Mouse (Mus musculus) forebrain, embryonic 11.5 days (tissue): ENCODE measurements around the gene Eps8l2. TPM values are rescaled to one million over a fixed set of nuclear protein-coding genes. Genes with fewer than 3 reads are reported as not detected.

ENCODE experiments used
- ATAC-seq: fragments of 200-750 bp; cut with Nextera tagmentation; replicated peaks from 2 replicates; pipeline ENCODE4 v1.8.0; 2017; ENCODE audit warnings: moderate TSS enrichment; ENCODE audit not compliant: low FRiP score
- DNase-seq: peaks from one replicate; pipeline ENCODE4 v3.0.0-alpha.2; 2017; ENCODE audit warnings: low spot score
- H3K27ac ChIP-seq: fragments of 300-500 bp; sonication (generic); 2 replicates; pipeline ENCODE4 v1.5.1; 2014; ENCODE audit warnings: low read depth, low read length
- H3K27me3 ChIP-seq: fragments of 300-500 bp; sonication (generic); 2 replicates; pipeline ENCODE4 v1.6.1; 2014; ENCODE audit warnings: mild to moderate bottlenecking, low read length, mixed read lengths; ENCODE audit not compliant: control insufficient read depth, insufficient read depth
- H3K36me3 ChIP-seq: fragments of 300-500 bp; sonication (generic); 2 replicates; pipeline ENCODE4 v1.6.1; 2014; ENCODE audit warnings: mild to moderate bottlenecking, low read length, moderate library complexity, mixed read lengths; ENCODE audit not compliant: control insufficient read depth, insufficient read depth
- H3K4me1 ChIP-seq: fragments of 300-500 bp; sonication (generic); replicated peaks from 2 replicates; pipeline ENCODE4 v1.6.1; 2014; ENCODE audit warnings: low read length, mixed read lengths; ENCODE audit not compliant: control insufficient read depth, insufficient read depth
- H3K4me2 ChIP-seq: fragments of 300-500 bp; sonication (generic); 2 replicates; pipeline ENCODE4 v1.6.1; 2014; ENCODE audit warnings: low read depth, mild to moderate bottlenecking, low read length, moderate library complexity, mixed read lengths; ENCODE audit not compliant: severe bottlenecking
- H3K4me3 ChIP-seq: fragments of 300-500 bp; sonication (generic); 2 replicates; pipeline ENCODE4 v1.5.1; 2014; ENCODE audit warnings: low read depth, low read length
- H3K9ac ChIP-seq: fragments of 300-500 bp; sonication (generic); 2 replicates; pipeline ENCODE4 v1.6.1; 2014; ENCODE audit warnings: low read length
- H3K9me3 ChIP-seq: fragments of 300-500 bp; sonication (generic); 2 replicates; pipeline ENCODE4 v1.6.1; 2016; ENCODE audit warnings: low read length, mixed read lengths; ENCODE audit not compliant: control insufficient read depth
- WGBS: fragments of 180-500 bp; shearing (Covaris S2); extraction: QIAGEN DNeasy Blood & Tissue Kit; methylation state at CpG from one replicate; pipeline ENCODE4 v1.1.7; 2014; 5-methylcytosine and 5-hydroxymethylcytosine counted together
- polyA plus RNA-seq: library from polyadenylated mRNA; unstranded; fragments of >200 nt; fragmentation: Nextera tagmentation; extraction: Ambion mirVana; gene quantifications from 2 replicates; pipeline ENCODE4 v1.2.1, GENCODE M21; 2014

Eps8l2 gene
- polyA plus RNA-seq, 1 experiment from 2014 or later = 2.5 TPM

GRCm38 (mm10) chr7:141381068-141381835 is 42.6 kb downstream of the Eps8l2 start:
- 76% methylated on average over 4 of the region's 4 CpGs for WGBS
- no peak overlapping the region for H3K4me3 ChIP-seq
- H3K4me2 ChIP-seq = no peak overlapping the region

GRCm38 (mm10) chr7:141387807-141388486 is 49.3 kb downstream of the Eps8l2 start:
- peaks cover 5% of the 10 kb centered on the region; the same call in 1 of the 2 replicates for H3K4me1 ChIP-seq

More at GRCm38 (mm10) chr7:141381068-141381835, 42.6 kb downstream of the Eps8l2 start:
- H3K9me3 ChIP-seq = no peaks in the 10 kb centered on the region
- H3K27me3 ChIP-seq = no peaks in the 10 kb centered on the region
- no peak overlapping the region for H3K9ac ChIP-seq
- H3K27ac ChIP-seq = no peak overlapping the region
- H3K4me1 ChIP-seq = no peaks in the 10 kb centered on the region
- no peak for DNase-seq
- ATAC-seq = no peak
- no peaks in the 10 kb centered on the region for H3K36me3 ChIP-seq

GRCm38 (mm10) chr7:141388487-141389109 is 49.9 kb downstream of the Eps8l2 start:
- H3K9me3 ChIP-seq = no peaks in the 10 kb centered on the region
- no peak overlapping the region for H3K4me3 ChIP-seq
- no peaks in the 10 kb centered on the region for H3K27me3 ChIP-seq
- no peak overlapping the region for H3K27ac ChIP-seq
- ATAC-seq (no peak), DNase-seq (no peak)
- peaks cover 5% of the 10 kb centered on the region; the same call in 1 of the 2 replicates for H3K4me1 ChIP-seq
- no peak overlapping the region for H3K9ac ChIP-seq
- WGBS = 66% methylated on average over 3 of the region's 3 CpGs
- no peak overlapping the region for H3K4me2 ChIP-seq
- H3K36me3 ChIP-seq = no peaks in the 10 kb centered on the region

More at GRCm38 (mm10) chr7:141387807-141388486, 49.3 kb downstream of the Eps8l2 start:
- H3K9ac ChIP-seq = no peak overlapping the region
- no peak for ATAC-seq
- no peaks in the 10 kb centered on the region for H3K9me3 ChIP-seq
- H3K4me3 ChIP-seq = no peak overlapping the region
- H3K36me3 ChIP-seq = no peaks in the 10 kb centered on the region
- no peak for DNase-seq
- WGBS = 59% methylated on average over 2 of the region's 2 CpGs
- no peak overlapping the region for H3K4me2 ChIP-seq
- no peaks in the 10 kb centered on the region for H3K27me3 ChIP-seq
- no peak overlapping the region for H3K27ac ChIP-seq

GRCm38 (mm10) chr7:141390326-141391259 is 51.9 kb downstream of the Eps8l2 start:
- Histone ChIP-seq H3K9me3 (no peaks in the 10 kb centered on the region), H3K4me3 (no peak overlapping the region), H3K9ac (no peak overlapping the region), H3K4me2 (no peak overlapping the region), H3K27me3 (no peaks in the 10 kb centered on the region), H3K27ac (no peak overlapping the region), H3K4me1 (peaks cover 5% of the 10 kb centered on the region; the same call in 1 of the 2 replicates), H3K36me3 (no peaks in the 10 kb centered on the region)
- 61% methylated on average over 9 of the region's 9 CpGs for WGBS
- no peak for ATAC-seq
- no peak for DNase-seq

GRCm38 (mm10) chr7:141391625-141392551 is 53.2 kb downstream of the Eps8l2 start, which contains the start of gene Taldo1:
Gene Taldo1, plus strand, starts transcription at chr7:141392199.
- H3K9ac ChIP-seq = peak within 1 kb of the TSS; percentile 74
- H3K36me3 ChIP-seq = no peaks in the 10 kb centered on the region
- H3K27me3 ChIP-seq = no peaks in the 10 kb centered on the region
- peaks cover 5% of the 10 kb centered on the region; the same call in 1 of the 2 replicates for H3K4me1 ChIP-seq
- peak within 1 kb of the TSS; percentile 95 for H3K4me2 ChIP-seq
- peak; percentile 93 for ATAC-seq
- under 1% methylated on average over 57 of the region's 57 CpGs for WGBS
- H3K9me3 ChIP-seq = no peaks in the 10 kb centered on the region
- peak; percentile 98 for DNase-seq
- H3K27ac ChIP-seq = peak within 1 kb of the TSS; percentile 51
- H3K4me3 ChIP-seq = peak within 1 kb of the TSS; percentile 59

- Histone ChIP-seq H3K27ac (peak overlapping the region; percentile 19), H3K9ac (peak overlapping the region; percentile 74), H3K36me3 (no peaks in the 10 kb centered on the region), H3K4me1 (peaks cover 5% of the 10 kb centered on the region; the same call in 1 of the 2 replicates), H3K4me2 (peak overlapping the region; percentile 95), H3K27me3 (no peaks in the 10 kb centered on the region), H3K9me3 (no peaks in the 10 kb centered on the region), H3K4me3 (peak overlapping the region; percentile 59)
- WGBS = 17% methylated on average over 9 of the region's 9 CpGs
- DNase-seq = no peak
- peak; percentile 6; the same call in 1 of the 2 replicates for ATAC-seq
Observed at GRCm38 (mm10) chr7:141392552-141393222, 54.0 kb downstream of the Eps8l2 start.

- Histone ChIP-seq H3K27ac (no peak overlapping the region), H3K27me3 (no peaks in the 10 kb centered on the region), H3K36me3 (peaks cover 6% of the 10 kb centered on the region; the same call in 1 of the 2 replicates), H3K4me1 (peaks cover 5% of the 10 kb centered on the region; the same call in 1 of the 2 replicates), H3K4me3 (no peak overlapping the region), H3K9ac (no peak overlapping the region), H3K4me2 (no peak overlapping the region), H3K9me3 (no peaks in the 10 kb centered on the region)
- no peak for ATAC-seq
- 91% methylated on average over 7 of the region's 7 CpGs for WGBS
- no peak for DNase-seq
Observed at GRCm38 (mm10) chr7:141394158-141394557, 55.5 kb downstream of the Eps8l2 start.
